Mouse (Mus musculus) lung, postnatal 4 days (tissue): ENCODE results near the gene Tsacc.
A peak's percentile ranks its signal among the peaks of the same experiment; 100 is the strongest.
"Not testable (repeated sequence)": the region's sequence is repeated elsewhere in the genome, so short reads cannot be mapped to it uniquely, and the experiment has no call there.

Experiments
- DNase-seq, 2 experiments: peaks; one replicate each; pipeline ENCODE4 v3.0.0; 2021

Tsacc gene

GRCm38 (mm10) chr3:88281141-88281916 is 15.5 kb downstream of the Tsacc start:
- peak; percentile 64 to 81 for DNase-seq

GRCm38 (mm10) chr3:88280035-88280434 is 16.8 kb downstream of the Tsacc start:
- DNase-seq, result no peak

GRCm38 (mm10) chr3:88276529-88277143 is 20.2 kb downstream of the Tsacc start:
- DNase-seq, result peak; percentile 29 to 48

- DNase-seq, result no peak
These were observed 20.7 kb downstream of the Tsacc start for GRCm38 (mm10) chr3:88276121-88276520.

- no peak for DNase-seq
These were observed 22.8 kb downstream of the Tsacc start for GRCm38 (mm10) chr3:88274002-88274401.

GRCm38 (mm10) chr3:88271859-88272258 is 24.9 kb downstream of the Tsacc start:
- no peak for DNase-seq

- not testable (repeated sequence) for DNase-seq
These were observed 25.5 kb downstream of the Tsacc start for GRCm38 (mm10) chr3:88271298-88271697.

- no peak for DNase-seq
These were observed 27.8 kb downstream of the Tsacc start for GRCm38 (mm10) chr3:88268991-88269390.

GRCm38 (mm10) chr3:88268014-88268413 is 28.8 kb downstream of the Tsacc start:
- DNase-seq, result not testable (repeated sequence)

- DNase-seq, result no peak
These were observed 34.5 kb downstream of the Tsacc start for GRCm38 (mm10) chr3:88262346-88262745.

- no peak for DNase-seq
These were observed 40.4 kb downstream of the Tsacc start for GRCm38 (mm10) chr3:88256382-88256781.

- DNase-seq, result no peak
These were observed 40.8 kb downstream of the Tsacc start for GRCm38 (mm10) chr3:88255950-88256349.

GRCm38 (mm10) chr3:88254268-88254926 is 42.4 kb downstream of the Tsacc start, which contains the start of gene Rhbg:
Gene Rhbg (minus strand): TSS chr3:88254709.
- DNase-seq, result peak; percentile 74 to 77

- DNase-seq, result no peak
These were observed 44.1 kb downstream of the Tsacc start for GRCm38 (mm10) chr3:88252739-88253138.

- no peak for DNase-seq
These were observed 48.4 kb downstream of the Tsacc start for GRCm38 (mm10) chr3:88248406-88248805.

GRCm38 (mm10) chr3:88247666-88248065 is 49.1 kb downstream of the Tsacc start:
- no peak for DNase-seq

GRCm38 (mm10) chr3:88245811-88246210 is 51.0 kb downstream of the Tsacc start:
- DNase-seq, result peak; percentile 72 to 79

- peak; percentile 38 to 58 for DNase-seq
These were observed 52.7 kb downstream of the Tsacc start for GRCm38 (mm10) chr3:88244071-88244470.

- DNase-seq, result peak; percentile 52 to 78
These were observed 54.3 kb downstream of the Tsacc start for GRCm38 (mm10) chr3:88242531-88242930.

- no peak for DNase-seq
These were observed 55.6 kb downstream of the Tsacc start for GRCm38 (mm10) chr3:88241045-88241786.

GRCm38 (mm10) chr3:88239446-88239845 is 57.4 kb downstream of the Tsacc start:
- DNase-seq, result no peak

- DNase-seq, result no peak
These were observed 57.9 kb downstream of the Tsacc start for GRCm38 (mm10) chr3:88238866-88239391.
